Mouse (Mus musculus): ENCODE data around the gene 2310011J03Rik. TPM values are rescaled to one million over a fixed set of nuclear protein-coding genes. Genes with fewer than 3 reads are reported as not detected.

Gene 2310011J03Rik
- total RNA-seq, 2 experiments from 2014 or later = 20.4 to 23.1 TPM

DNA sequence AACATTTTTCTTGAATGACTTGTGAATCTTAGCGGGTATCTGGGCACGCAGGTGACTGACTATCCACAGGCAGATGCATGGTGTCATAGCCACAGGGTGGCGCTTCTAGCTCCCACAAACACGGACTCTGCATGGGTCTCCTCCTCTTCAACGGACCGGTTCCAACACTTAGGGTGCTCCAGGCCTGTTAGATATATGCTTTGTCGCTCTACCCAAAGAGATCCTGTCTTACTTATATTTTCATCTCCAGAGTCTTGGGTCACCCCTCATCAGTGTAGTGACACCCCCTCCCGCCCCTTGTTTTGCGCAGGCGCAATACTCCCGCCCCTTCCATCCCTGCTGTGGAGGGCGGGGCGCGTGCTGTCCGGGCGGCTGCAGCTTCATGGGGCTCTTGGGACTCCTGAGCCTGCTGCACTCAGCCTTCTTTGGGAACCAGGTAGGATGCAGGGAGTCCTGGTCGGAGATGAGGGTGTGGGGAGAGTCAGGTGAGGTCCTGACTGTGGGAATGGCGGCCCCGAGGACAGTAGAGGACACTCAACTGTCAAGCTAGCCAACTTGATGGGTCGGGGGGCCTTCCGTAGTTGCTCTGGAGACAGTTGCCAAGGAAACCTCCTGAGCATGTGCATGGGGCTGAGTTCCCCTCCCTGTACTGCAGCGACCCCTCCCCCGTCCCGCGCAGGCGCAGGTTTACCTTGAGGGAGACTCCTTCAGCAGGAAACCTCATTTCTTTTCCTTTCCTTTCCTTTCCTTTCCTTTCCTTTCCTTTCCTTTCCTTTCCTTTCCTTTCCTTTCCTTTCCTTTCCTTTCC, 24.5 kb downstream of the 2310011J03Rik start, which contains the start of gene Apc2:
TSS of gene Apc2 (plus strand) at position 360 of the 808 bp plus-strand sequence.
- peak; percentile 79 to 84 for DNase-seq (ENCODE audit: low spot score in 2 of 2)

DNA sequence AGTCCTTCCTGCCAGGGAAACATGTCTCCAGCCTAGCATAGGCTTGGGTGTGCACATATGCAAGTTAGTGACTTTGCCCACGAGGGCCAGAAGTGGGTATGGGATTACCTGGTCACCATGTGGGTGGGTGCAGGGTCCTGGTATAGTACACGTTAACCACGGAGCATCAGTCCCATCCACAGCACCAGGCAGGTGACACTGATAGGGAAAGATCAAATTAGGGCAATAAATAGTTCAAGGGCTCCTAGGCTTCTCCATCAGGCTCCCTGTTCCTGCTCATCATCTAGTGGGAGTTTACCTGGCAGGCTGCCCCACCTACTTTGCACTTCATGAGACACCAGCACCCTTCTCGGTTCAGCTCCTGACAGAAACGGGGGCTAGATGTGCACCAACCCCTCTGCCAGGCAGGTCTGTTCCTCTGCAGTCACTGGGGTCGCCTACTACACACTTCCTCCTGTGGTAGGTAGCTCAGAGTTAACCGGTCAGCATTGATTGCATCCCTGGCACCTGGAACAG, 25.5 kb downstream of the 2310011J03Rik start:
- no peak for DNase-seq (ENCODE audit: low spot score in 2 of 2)

DNA sequence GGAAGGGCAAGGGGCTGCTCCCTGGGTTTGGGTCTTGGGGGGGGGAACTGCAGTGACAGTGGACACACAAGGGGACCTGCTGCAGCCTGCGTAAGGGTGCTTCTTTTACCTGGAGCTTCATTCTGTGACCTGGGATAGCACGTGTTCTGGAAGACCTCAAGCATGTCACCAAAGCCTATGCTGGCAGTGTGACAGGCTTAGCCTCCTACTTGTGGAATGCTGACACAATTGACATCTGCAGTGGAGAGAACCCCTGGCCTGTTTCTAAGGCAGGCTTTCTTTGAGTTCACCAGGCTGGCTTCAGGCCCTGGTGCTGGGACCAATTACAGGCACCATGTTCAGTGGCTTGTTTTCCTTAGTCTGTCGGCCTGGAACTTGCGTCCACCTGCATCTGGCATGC, 26.0 kb downstream of the 2310011J03Rik start:
- no peak for DNase-seq (ENCODE audit: low spot score in 2 of 2)

DNA sequence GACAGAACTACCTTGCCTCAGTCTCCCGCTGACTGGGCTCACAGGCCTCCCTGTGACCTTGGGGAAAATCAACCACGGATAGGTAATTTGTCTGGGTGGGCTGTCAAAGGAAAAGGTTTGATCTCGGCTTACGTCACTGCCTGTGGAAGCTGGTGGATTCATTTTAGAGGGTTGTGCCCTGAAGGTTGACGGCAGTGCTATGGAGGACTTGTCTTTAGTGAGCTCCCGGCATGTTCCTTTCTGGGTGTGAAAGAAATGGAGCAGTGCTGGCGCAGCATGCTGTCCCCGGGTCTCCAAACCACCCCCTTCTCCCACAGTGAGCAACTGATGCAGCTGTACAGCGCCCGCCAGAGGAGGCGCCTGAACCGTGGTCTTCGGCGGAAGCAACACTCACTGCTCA, 27.0 kb downstream of the 2310011J03Rik start:
- no peak for DNase-seq (ENCODE audit: low spot score in 2 of 2)

GRCm38 (mm10) chr10:80292251-80293146, 27.8 kb downstream of the 2310011J03Rik start, which contains the start of gene Rps15:
Gene Rps15 (plus strand): TSS chr10:80292453.
- peak; percentile 92 to 95 for DNase-seq (ENCODE audit: low spot score in 2 of 2)

DNA sequence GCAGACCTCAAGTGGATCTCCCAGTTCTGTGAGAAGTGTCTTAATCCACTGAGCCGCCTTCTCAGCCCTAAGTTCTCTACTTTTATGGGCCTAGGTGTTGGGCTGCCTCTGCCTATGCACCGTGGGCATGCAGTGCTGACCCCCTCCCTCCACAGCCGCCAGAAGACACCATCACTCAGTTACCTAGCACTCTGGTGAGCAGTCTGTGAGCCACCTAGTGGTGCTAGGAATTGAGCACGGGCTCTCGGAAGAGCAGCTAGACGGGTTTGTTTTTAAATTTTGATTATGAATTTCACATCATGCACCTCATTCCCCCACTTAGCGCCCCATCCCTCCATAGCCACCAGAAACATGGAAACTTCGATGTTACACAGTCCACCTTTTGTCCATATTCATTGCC, 31.7 kb downstream of the 2310011J03Rik start:
- DNase-seq (ENCODE audit: low spot score in 2 of 2) = no peak

- DNase-seq (ENCODE audit: low spot score in 2 of 2) = no peak
These were observed 32.2 kb downstream of the 2310011J03Rik start for GRCm38 (mm10) chr10:80288097-80288496.

GRCm38 (mm10) chr10:80285222-80286070, 34.9 kb downstream of the 2310011J03Rik start:
- no peak for DNase-seq (ENCODE audit: low spot score in 2 of 2)

GRCm38 (mm10) chr10:80282481-80283441, 37.6 kb downstream of the 2310011J03Rik start:
- no peak for DNase-seq (ENCODE audit: low spot score in 2 of 2)

- no peak for DNase-seq (ENCODE audit: low spot score in 2 of 2)
These were observed 38.4 kb downstream of the 2310011J03Rik start for GRCm38 (mm10) chr10:80281921-80282371.

DNA sequence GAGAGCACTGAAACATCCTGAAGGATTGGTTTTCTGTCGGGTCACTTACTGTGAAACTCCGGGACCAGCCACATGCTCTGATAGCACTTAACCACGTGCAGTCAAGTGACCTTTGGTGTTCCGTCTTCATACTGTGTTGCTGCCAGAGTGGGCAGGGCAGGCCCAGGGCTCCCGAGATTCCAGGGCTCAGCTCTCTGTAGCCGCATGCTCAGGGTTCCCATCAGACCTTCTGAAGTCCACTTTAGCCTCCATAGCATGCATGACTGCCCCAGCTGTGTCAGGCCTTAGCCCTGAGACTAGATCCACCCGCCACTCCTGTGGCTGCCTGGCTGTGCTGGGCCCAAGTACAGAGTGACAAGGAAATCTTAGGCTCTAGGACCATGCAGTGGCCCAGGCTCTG, 39.0 kb downstream of the 2310011J03Rik start:
- no peak for DNase-seq (ENCODE audit: low spot score in 2 of 2)

DNA sequence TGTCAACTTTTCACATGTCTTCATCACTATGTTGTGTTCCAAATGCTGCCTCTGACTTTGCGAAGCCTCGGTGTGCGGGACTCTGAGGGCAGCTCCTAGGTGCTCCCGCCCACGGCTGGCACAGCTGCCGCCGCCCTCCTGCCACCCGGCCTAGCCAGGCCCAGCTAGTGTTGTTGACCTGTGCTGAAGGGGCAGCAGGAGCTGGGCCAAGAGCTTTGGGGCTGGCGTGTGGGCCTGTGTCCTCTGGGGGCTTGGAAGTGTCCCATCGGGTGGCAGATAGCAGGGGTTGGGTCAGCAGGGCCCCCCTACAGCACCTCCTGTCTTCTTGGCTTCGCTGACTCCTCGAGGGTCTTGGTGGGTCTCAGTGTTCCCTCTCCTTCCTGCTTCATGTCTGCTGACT, 41.1 kb downstream of the 2310011J03Rik start:
- no peak for DNase-seq (ENCODE audit: low spot score in 2 of 2)

DNA sequence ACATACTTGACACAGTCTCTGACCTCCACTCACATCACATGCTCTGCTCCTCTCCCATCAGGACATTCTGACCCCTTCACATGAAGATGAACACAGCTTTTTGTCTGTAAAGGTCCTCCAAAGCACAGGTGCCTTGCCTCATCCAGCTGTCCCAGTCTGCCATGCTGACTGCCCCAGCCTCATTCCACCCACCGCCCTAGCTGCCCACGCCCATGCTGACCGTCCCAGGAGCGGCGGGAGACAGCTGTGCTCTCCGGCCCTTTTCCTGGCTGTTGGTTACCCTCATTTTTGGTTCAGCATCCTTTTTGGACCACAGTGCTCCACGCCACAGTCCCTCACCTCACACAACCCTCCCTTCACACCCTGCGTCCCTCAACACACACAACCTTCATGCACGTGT, 41.9 kb downstream of the 2310011J03Rik start:
- DNase-seq (ENCODE audit: low spot score in 2 of 2) = no peak

DNA sequence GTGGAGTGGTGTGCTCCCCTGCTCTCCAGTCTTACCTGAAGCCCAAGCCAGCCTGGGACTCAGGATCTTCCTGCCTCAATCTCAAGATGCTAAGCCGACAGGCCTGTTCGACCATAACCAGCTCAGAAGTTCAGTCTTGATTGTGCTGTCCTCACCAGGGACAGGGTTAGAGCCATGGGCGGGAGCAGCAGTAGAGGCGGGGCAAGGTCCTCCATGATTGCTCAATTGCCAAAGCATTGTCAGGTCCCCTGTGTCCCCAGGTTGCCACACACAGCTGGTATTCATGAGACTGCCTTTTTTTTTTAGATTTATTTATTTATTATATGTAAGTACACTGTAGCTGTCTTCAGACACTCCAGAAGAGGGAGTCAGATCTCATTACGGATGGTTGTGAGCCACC, 44.1 kb downstream of the 2310011J03Rik start:
- no peak for DNase-seq (ENCODE audit: low spot score in 2 of 2)

DNA sequence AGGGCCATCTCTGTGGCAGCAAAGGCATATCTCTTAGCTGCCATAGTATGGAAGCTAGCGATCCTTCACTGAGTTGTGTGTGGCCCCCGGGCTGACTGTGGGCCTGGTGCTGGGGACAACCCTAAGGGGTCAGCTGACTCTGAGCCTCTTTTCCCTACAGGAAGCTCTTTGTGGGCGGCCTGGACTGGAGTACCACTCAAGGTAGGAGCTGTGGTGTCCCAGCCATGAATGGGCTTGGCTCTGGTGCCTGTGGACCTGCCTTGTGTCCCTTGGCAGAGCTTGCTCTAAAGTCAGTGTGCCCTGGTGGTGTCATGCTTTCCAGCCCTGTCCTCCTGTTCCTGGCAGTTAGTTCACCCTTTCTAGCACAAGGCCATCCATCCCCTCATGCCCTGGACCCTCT, 46.5 kb downstream of the 2310011J03Rik start:
- no peak for DNase-seq (ENCODE audit: low spot score in 2 of 2)

GRCm38 (mm10) chr10:80271870-80272585, 48.3 kb downstream of the 2310011J03Rik start:
- DNase-seq (ENCODE audit: low spot score in 2 of 2) = no peak

DNA sequence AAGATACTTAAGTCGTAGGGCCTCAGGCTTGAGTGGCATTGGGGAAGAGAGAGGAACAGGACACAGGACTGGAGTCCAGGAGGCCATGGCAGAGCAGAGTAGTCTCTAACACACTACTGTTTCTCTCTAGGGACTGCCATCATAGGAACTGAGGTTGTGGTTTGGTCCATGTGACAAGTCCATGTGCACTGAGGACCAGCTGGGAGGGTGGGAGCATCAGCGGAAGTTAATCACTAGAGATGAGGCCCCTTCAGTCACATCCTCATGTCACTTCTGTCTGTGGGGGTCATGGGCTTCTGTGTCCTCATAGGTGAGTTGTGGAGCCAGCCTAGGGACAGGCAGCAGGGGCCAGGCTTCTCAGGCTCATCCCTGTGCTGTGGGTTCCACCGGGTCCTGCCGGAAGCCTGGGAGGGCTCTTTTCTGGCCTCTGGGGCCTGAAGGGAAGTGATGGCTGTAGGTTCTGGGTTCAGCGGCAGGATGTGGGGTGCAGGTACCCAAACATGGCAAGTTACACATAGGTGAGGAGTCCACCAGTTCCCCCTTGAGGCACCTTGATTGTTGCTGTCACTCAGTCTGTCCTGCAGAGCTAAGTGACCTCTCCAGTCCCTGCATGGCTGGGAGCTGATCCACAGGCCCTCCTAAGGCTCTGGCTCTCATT, 49.0 kb downstream of the 2310011J03Rik start:
- no peak for DNase-seq (ENCODE audit: low spot score in 2 of 2)

- no peak for DNase-seq (ENCODE audit: low spot score in 2 of 2)
These were observed 49.6 kb downstream of the 2310011J03Rik start for GRCm38 (mm10) chr10:80270734-80271181.
